Mouse (Mus musculus) heart, postnatal 25 days (tissue): ENCODE data around the gene Bnc2. TPM values are rescaled to one million over a fixed set of nuclear protein-coding genes. Genes with fewer than 3 reads are reported as not detected.

ENCODE experiments used
- DNase-seq: peaks from one replicate; pipeline ENCODE4 v3.0.0; 2022; ENCODE audit warnings: low spot score
- intact Hi-C: fragments of 180-260 bp; cut with DNase I; formaldehyde crosslinking; loops from one replicate; pipeline ENCODE4 v1.15.1; 2025
- total RNA-seq, 2 experiments: library from RNA; stranded (reverse); gene quantifications; 2 replicates each; pipeline ENCODE4 v1.2.3; 2021

Bnc2 gene
- total RNA-seq, 2 experiments from 2014 or later: 2.1 to 2.5 TPM

DNA sequence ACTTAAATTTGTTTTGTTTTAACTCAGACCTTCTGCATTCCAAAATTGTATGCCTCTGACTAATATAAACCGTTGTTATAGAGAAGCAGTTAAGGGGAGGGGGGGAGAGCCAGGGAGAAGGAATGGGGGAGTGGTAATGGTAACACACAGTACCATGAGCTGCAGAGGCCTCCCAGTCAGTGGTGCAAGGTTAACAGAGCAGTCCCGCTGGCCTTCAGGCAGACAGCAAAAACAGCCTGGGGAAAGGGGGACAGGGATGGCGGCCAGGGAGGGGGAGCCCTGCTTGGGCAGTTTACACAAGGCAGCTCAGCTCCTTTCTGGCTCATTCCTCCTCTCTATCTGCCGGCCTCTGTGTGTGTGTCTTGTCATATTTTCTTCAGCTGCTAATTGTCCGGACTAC lies 151.9 kb downstream of the Bnc2 start:
- peak; percentile 15 for DNase-seq
- intact Hi-C loops: no loop called here

DNA sequence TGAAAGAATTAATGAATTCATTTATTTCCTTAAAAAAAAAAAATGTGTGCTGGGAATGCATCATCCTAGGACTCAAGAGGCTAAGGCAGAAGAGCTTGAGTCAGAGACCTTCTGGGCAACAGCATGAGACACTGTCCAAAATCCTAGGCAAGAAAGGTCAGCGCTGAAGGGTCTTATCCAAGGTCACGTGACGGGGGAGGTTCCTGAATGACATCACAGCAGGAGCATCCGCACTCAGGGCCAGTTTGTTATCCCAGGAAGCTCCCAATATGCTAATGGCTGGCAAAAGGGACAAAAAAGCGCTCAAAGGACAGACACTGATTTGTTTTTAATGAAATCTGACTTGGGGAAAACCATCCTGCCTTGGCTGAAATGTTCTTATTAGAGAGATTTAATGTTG lies 153.5 kb downstream of the Bnc2 start:
- intact Hi-C loops: no loop called here
- no peak for DNase-seq

- no peak for DNase-seq
- intact Hi-C loops: no loop called here
Measured at GRCm38 (mm10) chr4:84510466-84510865, 164.6 kb downstream of the Bnc2 start.

- DNase-seq: no peak
- intact Hi-C loops: no loop called here
Measured at GRCm38 (mm10) chr4:84507551-84507950, 167.5 kb downstream of the Bnc2 start.

DNA sequence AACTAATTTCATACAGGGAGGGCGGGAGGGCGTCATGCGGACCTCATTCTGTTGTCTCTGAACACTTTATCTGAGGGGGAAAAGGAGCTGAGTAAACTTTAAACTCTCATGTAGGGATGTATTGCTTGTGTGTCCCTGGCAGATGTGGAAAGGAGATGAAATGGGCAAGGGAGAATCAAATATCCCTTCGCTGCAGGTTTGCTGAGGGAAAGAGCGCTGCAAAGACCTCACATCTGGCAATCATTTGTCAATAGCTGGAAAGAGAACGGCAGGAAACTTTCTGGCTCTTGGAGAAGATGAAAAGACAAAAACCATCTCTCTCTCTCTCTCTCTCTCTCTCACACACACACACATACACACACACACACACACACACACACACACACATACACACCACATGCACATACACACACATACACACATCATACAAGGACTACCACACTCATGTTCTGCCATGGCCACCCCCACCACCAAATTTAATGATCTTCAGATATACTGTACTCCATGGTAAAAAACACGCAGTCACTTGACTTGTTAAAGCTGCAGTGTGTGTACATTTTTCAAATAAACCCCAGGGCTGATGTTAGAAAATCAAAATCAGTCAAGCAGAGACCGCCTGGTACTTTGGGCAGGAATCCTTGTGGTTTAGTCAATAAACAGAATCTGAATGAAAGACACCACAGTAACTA lies 172.3 kb downstream of the Bnc2 start:
- no peak for DNase-seq
- intact Hi-C loops: no loop called here

DNA sequence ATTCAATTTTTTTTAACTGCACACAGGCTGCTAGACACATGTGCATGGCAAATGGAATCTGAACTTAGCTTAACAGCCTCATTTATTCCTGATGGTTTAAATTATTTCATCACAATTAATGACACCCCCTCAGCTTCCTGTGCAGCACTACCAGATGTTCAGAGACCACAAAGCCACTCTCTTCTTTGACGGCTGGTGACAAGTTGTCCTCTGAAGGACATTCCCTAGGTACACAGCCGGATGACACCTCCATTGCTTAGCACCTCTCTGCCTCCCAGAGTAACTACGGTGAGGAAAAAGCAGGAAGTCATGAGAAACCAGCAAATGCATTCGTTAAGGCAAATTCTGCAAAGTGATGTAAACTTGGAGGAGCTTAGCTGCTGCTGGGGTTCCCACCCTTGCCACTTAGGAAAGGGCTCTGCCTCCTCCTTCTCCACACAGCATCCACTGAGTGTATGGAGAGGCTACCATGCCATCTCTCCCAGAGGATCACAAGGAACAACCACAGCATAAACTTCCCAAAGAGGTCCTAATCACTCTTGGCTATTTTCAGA lies 174.2 kb downstream of the Bnc2 start:
- no peak for DNase-seq
- intact Hi-C loops: no loop called here

DNA sequence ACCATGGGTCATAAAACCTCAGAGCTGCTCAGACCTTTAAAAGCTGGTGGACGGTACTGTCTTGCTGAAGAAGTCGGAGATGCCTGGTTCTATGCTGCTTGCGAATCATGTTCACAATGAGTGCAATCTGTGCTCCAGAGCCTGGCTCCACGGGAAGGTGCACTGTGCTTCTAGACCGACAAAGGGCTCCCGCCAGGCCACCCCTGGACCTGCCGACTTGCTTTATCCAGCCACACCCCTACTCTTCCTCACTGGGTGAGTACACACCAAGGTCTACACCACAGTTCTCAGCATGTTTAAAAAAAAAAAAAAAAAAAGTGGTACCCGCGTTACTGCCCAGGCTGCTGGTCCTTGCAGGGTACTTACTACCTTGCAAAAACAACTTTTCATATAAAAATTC lies 174.8 kb downstream of the Bnc2 start:
- DNase-seq: no peak
- intact Hi-C loops: no loop called here

DNA sequence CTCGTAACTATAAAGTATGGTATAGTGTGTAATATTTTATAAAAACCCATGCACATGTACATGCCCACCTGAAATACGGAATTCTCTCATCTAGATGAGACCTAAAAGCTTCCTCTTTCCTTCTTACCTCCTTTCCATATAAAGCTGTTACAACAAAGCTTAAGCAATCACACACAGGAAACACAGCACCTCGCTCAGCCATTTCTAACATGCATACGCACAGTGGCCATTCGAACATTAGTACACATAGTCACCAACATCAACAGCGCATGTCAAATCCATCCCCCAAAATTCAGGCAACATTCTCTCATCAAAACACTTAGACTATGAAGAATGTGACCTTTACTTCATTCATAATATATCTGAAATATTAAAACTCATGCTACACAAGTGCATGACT lies 176.6 kb downstream of the Bnc2 start:
- intact Hi-C loops: no loop called here
- DNase-seq: no peak

DNA sequence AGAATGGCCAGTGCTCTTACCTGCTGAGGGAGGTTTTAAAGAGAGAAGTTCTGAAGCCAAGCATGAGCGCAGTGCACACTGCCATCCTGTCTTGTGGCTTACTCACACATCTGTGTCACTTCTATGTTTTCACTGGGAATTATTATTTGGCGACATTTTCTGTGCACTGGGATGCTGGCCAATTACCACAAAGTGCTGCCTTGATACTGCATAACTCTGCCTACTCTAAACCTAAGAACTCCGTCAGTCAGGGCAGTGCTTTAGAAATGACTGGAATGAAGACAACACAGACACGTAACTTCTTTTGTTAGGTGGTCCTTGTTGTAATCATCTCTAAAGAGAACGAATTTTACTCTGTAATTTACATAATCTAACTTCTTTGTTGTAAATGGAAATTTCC lies 186.8 kb downstream of the Bnc2 start:
- intact Hi-C loops: no loop called here
- DNase-seq: no peak

DNA sequence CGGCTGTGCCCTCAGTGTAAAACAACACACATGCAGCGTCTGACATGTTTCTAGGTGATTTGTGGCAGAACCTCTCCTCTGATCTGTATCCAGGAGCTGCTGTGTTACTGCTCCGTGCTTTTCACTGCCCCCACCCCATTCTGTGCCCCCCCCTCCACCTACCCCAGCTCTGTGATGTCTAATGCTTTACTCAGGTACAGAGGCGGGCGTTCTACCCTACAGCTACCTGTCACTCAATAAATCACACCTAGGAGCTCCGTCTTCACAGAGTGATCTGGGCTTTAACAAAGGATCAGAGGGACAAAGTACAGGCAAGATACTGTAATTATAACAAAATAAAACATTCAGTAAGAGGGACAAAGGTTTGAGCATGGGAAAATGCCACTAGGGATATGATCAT lies 192.4 kb downstream of the Bnc2 start:
- DNase-seq: no peak
- intact Hi-C loops: no loop called here

DNA sequence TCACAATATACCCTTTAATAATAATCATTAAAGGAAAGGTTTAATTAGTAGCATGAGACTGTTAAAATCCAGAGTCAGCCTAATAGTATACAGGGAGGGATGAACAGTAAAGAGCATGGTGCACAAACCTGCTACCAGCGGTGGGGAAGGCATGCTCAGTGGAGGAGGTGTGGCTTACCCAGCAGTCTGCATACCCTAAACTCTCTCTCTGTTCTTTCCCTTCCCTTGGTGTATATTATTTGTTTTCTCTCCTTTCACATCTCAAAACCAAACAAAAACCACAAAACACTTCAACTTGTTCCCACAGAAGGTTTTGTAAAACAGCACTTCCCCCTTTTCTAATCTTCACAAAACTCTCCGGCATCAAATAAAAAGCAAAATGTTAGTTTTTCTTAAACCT lies 202.4 kb downstream of the Bnc2 start:
- intact Hi-C loops: no loop called here
- DNase-seq: no peak

DNA sequence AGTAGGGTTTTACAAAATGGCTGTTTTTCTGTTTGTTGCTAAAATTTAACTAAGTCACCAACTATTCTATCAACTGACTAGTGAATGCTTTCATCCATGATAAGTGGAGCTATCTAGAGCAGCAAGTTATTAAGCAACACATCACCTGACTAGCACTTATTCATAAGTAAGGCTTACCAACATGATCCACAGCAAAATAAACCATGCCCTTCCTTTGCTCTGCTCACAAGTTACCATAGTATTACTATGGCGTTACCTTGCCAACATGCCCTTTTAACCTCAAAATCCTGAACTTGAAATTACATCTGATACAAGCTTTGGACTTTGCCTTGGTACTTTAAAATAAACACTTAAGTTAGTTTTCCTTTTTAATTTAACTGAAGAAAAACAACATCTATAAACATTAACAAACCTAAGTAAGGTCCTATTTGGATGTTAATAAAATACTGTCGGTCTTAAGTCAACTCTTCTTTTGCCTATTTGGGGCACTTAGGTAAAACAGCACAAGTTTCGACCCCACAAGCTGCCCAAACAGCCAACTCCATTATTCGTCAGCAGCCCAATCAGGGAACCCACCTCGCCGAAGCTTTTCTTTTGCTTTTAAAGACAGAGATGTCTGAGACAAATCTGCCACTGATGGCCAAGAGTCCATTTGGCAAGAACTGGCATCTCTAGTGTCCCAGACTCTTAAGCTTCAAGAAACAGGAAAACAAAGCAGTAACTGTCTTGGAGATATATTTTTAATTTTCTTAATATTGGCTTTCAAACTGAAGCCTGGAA lies 204.8 kb downstream of the Bnc2 start:
- intact Hi-C loops: no loop called here

GRCm38 (mm10) chr4:84469400-84469799 lies 205.7 kb downstream of the Bnc2 start:
- intact Hi-C loops: loop anchor here (5.0 kb wide), 1 partner anchor 78 kb away; no protein-coding TSS in a partner anchor
- no peak for DNase-seq

More for the DNA sequence above, 204.8 kb downstream of the Bnc2 start:
- DNase-seq: no peak

DNA sequence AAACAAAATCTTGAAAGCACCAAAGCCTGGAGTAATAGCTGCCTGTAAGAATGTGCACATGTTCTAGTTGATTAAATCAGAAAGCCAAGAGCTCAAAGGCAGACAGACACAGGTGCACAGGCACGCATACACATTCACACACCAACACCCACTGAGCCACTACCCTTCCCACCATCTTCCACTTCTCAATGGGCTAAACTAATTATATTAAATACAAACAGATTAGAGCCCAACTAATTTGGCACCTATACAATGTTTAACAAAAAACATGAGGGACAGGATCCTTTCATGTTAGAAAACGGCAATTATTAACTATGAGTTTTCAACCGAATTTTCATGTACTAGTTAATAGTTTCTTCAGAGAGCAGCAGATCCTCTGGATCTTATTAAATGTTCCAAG lies 207.4 kb downstream of the Bnc2 start:
- intact Hi-C loops: loop anchor here (5.0 kb wide), 1 partner anchor 80 kb away; no protein-coding TSS in a partner anchor
- no peak for DNase-seq

DNA sequence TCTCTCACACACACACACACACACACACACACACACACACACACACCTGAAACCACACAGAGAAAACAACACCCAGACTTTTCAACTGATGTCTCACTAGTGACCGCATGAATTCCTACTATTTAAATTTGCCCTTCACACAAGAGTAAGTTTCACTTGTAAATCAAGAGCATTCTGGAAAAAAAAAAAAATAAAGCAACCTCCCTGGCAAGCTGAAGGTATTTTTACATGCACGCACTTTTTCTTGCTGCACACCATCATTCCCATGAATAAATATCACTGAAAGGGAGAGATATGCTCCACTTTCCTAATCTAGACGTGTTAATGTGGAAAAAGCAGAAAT lies 216.9 kb downstream of the Bnc2 start:
- intact Hi-C loops: no loop called here
- DNase-seq: no peak

- intact Hi-C loops: no loop called here
- DNase-seq: no peak
Measured at GRCm38 (mm10) chr4:84457512-84458217, 217.4 kb downstream of the Bnc2 start.

DNA sequence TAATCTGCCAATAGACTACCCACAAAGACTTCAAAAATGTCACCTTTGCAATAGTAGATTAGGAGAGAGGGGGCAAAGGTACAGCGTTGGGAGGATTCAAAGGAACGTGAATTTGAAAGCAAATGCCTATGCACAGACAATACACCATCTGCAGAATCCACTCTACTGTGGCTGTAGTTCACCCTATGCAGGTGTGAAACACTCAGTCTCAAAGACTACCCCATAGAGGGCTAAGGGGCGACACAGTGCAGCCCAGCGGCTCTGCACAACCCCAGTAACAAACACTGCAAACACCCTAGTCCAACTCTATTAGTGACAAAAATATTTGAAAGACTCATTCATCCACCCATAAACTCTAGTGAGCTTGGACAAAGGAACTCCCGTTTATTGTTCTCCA lies 218.2 kb downstream of the Bnc2 start:
- intact Hi-C loops: no loop called here
- DNase-seq: no peak

DNA sequence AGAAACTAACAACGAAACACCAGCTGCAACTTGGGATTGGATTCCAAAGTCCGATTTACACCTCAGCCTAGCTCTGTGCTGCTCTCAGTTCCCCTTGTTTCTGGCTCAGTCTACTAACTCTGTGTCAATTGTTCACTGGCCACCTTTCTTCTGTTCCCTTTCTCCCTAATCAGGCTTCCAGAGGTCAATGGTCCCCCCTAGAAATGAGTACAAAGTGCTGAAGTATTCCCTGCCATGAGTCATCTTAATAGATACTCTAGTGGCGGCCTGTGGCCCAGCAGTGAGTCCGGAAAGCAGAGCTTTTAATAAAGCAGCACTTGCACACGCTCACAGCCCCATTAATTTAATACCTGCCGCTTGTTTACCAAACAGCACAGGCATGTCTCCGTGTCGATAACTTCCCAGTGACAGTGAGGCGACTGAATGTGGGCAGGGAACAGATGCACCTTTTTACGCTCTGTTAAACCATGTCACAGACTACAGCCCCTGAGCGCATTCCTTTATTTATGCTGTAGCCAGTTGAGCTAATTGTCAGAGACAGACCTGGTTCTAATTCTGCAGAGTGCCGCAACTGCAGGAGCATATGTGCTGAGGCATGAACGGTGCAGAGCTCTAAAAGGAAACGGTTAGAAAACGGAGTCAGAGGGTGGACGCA lies 218.8 kb downstream of the Bnc2 start:
- intact Hi-C loops: no loop called here
- no peak for DNase-seq

DNA sequence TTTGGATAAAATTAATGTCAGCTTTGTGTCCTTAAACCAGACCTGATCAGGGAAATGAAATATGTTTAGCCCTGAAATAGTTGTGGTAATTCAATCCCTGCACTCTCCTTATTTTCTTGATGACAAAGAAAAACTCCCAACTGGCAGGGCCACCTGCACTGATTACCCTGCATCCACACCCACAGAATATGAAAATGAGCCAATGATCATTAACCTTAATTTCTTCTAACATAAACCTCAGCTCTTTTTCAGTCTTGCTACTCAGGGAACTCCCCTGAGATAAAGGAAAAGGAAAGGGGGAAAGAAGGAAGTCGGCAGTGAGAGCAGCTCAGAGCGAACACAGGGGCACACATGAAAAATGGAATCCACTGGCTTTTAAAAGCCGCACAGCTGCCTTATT lies 220.6 kb downstream of the Bnc2 start:
- intact Hi-C loops: no loop called here

DNA sequence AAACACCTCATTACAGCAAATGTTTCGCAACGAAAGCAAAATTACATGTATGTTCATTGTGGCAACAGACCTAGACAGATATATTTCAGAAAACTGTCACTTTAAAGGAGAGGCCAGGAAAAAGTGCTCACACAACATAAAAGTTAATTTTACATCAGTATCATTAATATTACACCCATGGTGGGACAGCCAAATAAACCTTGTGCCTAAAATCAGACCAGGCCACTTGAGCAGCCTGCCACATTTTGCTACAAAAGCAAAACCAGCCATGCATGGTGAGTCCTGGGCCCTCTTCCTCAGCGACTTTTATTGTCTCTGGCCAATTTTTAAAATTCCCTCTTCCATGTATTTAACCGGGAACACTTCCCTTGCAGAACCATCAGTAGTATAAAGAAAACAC lies 221.5 kb downstream of the Bnc2 start:
- intact Hi-C loops: no loop called here
- no peak for DNase-seq

More for the DNA sequence above, 220.6 kb downstream of the Bnc2 start:
- no peak for DNase-seq
